Mouse (Mus musculus) embryonic stem cell, embryonic (primary cell): ENCODE measurements around the gene Acaca.

Experiments
- CTCF ChIA-PET, 4 experiments: fragments of 300-600 bp in 2 of 4; fragments of 350-600 bp in 2 of 4; sonication (Branson Sonifier 250); formaldehyde crosslinking; loops; one replicate each; lab custom pipeline; 2022; ENCODE audit warnings: inconsistent platforms in 2 of 4; lab: Charles Lee
- POLR2A ChIA-PET, 4 experiments: fragments of 300-600 bp in 2 of 4; fragments of 350-600 bp in 2 of 4; sonication (Branson Sonifier 250); formaldehyde crosslinking; loops; one replicate each; lab custom pipeline; 2022; ENCODE audit warnings: antibody characterized with exemption in 4 of 4, inconsistent platforms in 1 of 4; lab: Charles Lee

Gene Acaca

DNA sequence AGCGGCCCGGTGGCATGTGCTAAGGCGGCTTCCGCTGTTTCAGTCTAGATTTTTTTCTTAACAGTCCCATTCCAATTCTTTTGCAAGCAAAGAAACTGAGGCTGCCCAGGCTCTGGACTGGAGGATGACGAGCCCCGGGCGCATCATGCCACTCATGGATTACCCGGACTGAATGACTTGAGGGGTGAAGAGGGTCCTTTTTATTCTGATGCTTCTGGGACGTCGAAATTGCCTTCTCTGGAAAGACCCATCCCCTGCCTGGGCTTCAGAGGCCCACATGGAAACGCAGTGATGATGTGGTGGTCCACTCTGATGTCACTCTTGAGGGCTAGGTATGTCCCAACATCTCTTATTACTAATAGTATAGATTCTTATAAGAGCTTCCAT lies 320 bp downstream of the Acaca start:
- ChIA-PET POLR2A (interaction anchor here (0.6 to 8.7 kb wide), 11 partner anchors 8 to 689 kb away, joined by 3 to 55 read pairs (median 3); no protein-coding TSS in a partner anchor), CTCF (interaction anchor here in 1 of 4 experiments (0.7 kb wide), 1 partner anchor 50 kb away, joined by 3 read pairs; no protein-coding TSS in a partner anchor)

DNA sequence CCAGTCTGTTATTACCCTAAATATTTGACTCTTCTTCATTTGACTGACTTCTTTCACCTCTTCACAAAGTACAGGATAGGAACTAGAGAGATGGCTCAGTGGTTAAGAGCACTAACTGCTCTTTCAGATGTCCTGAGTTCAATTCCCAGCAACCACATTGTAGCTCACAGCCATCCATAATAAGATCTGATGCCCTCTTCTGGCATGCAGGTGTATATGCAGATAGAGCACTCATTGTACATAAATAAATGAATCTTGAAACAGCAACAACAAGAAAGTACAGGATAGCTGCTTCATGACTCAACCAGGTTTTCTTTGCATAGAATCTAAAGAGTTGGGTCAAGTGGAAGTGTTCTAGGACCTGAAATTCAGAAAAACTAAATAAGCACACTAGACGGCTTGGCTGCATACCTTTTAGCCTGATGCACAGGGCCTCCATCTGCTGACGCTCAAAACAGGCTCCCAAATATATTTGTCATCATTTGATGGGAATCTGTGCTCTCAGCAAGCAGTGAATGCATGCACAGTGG lies 4.9 kb downstream of the Acaca start:
- POLR2A ChIA-PET = interaction anchor here in 3 of 4 experiments (0.5 to 1.5 kb wide), 9 partner anchors 9 to 122 kb away, joined by 3 to 6 read pairs (median 3); no protein-coding TSS in a partner anchor
- CTCF ChIA-PET = interaction anchor here (0.6 to 2.0 kb wide), 15 partner anchors 10 to 1367 kb away, joined by 3 to 7 read pairs (median 4); partner anchors contain the start of gene Ddx52 (in 1 of the 4)

DNA sequence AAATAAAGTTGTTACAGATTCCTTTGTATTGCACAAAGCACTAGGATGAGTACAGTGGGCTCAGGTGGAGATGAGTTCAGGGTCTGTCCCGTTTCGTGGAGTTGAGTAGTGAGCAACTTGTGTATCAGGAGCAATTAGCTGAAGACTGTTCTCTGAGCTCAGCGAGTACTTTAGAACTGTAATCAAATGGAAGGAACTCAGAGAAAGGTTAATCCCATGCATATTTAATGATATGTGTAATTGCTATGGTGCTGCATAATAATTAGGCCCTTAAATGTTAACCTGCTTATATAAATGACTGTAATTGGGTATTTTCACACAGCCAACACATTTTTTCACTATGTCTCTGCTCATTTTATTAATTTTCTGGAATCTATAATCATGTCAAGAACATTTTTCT lies 7.0 kb downstream of the Acaca start:
- CTCF ChIA-PET = interaction anchor here in 2 of 4 experiments (0.6 to 1.1 kb wide), 2 partner anchors 9 to 566 kb away, joined by 3 read pairs; no protein-coding TSS in a partner anchor
- POLR2A ChIA-PET = interaction anchor here in 1 of 4 experiments (0.6 kb wide), 1 partner anchor 75 kb away, joined by 3 read pairs; no protein-coding TSS in a partner anchor

DNA sequence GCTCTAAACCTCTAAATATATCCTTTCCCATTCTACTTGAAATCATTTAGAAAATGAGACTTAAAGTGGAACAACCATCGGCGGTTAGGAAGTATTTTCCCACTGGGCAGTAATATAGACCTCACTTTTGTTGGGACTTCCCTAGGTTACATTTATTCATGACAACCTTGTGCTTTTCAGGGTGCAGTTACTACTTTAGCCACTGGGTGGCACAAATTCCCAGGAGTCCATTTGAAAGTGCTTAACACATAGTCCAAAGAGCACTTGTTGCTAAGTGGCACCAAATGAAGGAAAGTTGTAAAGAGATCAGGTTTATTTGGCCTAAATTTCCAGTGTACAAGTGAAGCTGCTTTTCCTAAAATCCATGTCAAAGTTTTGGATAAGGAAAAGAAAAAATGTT lies 12.3 kb downstream of the Acaca start:
- ChIA-PET POLR2A (no interaction called here), CTCF (interaction anchor here in 2 of 4 experiments (1.1 to 1.7 kb wide), 3 partner anchors 8 to 14 kb away, joined by 3 to 5 read pairs (median 3); no protein-coding TSS in a partner anchor)

DNA sequence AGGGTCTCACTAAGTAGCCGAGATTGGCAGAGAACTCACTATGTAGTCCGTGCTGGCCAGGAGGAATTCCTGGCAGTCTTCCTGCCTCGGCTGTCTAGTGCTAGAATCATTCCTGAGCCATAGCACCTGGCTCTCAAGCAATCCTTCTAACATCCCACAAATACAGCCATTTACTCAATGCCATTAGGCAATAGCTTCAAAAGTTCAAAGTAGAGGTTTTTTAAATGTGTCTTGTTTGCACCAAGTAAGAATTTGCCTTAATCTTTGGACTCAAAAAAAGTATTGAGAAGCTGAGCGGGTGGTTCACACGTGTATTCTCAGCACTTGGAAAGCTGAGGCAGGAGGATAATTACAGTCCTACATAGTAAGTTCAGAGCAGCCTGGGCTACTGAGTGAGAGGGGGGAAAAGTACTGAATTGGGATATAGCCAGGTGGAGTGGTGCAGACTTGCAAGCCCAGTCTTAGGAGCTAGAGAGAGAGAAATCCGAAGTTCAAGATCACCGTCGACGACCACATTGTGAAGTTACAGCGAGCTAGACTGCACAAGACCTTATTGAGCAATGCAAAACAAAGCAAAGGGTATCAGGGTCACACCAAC lies 15.8 kb downstream of the Acaca start:
- ChIA-PET CTCF (interaction anchor here in 3 of 4 experiments (0.5 to 1.0 kb wide), 3 partner anchors 9 to 205 kb away, joined by 3 to 5 read pairs (median 3); no protein-coding TSS in a partner anchor), POLR2A (no interaction called here)

DNA sequence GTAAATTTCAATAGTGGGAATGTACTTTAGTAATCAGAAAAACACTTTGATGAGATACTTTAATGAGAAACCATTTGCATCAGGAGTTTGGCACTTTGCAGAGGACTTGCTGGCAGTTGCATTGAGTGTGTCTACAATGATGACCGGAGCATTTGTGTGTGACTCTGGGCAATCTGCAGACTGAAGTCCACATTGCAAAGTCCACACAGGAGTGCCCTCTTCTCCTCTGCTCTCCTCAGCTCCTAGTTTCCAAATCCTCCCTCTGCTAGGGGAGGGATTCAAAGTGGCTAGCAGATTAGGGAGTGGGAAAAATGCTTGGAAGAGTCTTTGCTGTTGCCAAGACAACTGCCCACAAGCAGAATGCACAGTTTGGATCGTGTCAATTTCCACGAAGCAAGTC lies 16.6 kb downstream of the Acaca start:
- CTCF ChIA-PET = interaction anchor here in 2 of 4 experiments (0.7 to 1.0 kb wide), 2 partner anchors 10 to 34 kb away, joined by 3 read pairs; no protein-coding TSS in a partner anchor
- POLR2A ChIA-PET = interaction anchor here in 1 of 4 experiments (1.0 kb wide), 1 partner anchor 7 kb away, joined by 4 read pairs; no protein-coding TSS in a partner anchor

DNA sequence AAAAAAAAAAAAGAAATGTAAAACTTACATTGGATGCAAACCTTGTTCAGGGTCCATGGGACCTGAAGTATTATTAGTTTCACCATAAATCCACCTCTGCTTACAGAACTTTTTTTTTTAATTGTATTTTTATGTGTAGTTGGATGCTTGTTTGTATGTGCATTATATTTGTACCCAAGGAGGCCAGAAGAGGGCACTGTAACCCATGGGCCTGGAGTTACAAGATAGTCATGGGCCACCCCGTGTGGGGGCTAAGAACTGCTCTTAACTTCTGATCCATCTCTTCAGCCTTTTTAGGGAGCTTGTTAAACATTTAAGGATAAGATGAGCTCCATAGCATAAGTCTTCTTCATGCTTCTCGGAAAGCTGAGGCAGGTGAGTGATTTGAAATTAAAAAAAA lies 21.4 kb downstream of the Acaca start:
- ChIA-PET CTCF (interaction anchor here in 1 of 4 experiments (1.1 to 1.6 kb wide), 2 partner anchors 28 to 120 kb away, joined by 3 to 4 read pairs; no protein-coding TSS in a partner anchor), POLR2A (interaction anchor here in 1 of 4 experiments (0.5 kb wide), 1 partner anchor 19 kb away, joined by 3 read pairs; no protein-coding TSS in a partner anchor)

DNA sequence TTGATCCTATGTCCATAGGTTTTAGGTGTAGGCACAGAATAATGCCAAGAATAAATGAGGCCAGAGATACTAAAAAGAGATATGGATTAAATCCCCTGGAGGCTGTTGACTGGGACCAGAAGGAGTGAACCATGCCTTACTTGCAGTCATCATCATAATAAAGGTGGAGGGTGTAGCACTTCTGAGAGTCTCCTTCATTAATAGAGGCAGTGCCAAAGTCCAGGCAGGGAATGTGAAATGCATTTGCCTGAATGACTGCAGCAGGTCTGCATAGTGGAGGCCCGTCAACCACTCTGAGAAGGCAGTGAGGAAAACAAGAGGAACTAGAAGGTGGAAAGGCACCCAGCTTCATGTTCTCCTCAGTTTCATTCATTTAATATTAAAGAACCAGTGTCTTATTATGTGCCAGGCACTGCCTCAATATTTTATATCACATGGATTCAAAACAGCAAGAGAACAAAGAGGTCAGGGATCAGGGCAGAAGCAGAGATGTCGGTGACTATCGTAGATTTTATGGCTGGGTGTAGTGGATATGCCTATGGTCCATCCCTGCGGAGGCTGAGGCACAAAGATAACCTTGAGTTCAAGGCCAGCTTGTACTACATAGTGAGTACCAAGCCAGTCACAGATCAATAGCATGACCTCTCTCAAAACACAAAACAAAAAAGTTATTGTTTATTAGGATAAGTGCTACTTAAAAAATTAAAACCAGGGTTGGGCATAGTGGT lies 27.2 kb downstream of the Acaca start:
- ChIA-PET POLR2A (interaction anchor here in 1 of 4 experiments (1.3 kb wide), 1 partner anchor 13 kb away, joined by 3 read pairs; no protein-coding TSS in a partner anchor), CTCF (interaction anchor here in 2 of 4 experiments (0.6 to 1.1 kb wide), 2 partner anchors 22 to 30 kb away, joined by 3 to 9 read pairs; no protein-coding TSS in a partner anchor)

DNA sequence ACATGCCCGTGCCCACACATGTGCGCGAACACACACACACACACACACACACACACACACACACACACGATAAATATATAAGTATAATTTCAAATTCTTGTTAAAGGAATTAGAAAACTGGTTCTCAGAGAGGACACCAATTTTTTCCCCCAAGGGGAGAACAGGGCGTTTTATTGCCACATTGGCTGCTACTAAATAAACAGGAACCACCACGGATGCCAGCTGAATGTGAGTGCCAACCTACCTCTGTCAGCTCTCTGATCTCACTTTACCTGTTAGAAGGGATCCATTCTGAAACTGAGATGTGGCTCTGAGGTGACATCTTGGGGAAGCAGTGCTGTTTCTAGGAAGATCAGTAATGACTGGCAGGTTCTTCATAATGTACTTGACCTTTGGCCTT lies 34.7 kb downstream of the Acaca start:
- ChIA-PET POLR2A (interaction anchor here in 1 of 4 experiments (0.7 kb wide), 1 partner anchor 10 kb away, joined by 3 read pairs; no protein-coding TSS in a partner anchor), CTCF (no interaction called here)

DNA sequence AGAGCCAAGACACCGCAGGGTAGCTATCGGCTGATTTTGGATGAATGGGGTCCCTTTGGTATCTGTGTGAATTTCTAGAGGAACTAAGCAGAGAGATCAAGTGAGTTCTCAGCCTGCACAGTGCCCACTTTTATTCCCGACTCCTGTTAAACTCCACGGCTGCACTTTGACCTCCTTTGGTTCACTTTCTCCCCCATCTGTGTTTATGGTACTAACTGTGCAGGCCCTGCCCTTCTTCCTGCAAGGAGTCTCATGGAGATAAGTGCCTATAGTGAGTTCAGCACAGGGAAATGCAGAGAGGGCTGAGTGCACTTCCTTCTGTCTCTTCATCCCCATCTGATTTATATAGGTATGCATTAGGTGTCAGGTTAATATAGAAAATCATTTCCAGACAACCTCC lies 35.1 kb downstream of the Acaca start:
- POLR2A ChIA-PET = interaction anchor here in 1 of 4 experiments (0.7 kb wide), 1 partner anchor 10 kb away, joined by 3 read pairs; no protein-coding TSS in a partner anchor
- CTCF ChIA-PET = no interaction called here

DNA sequence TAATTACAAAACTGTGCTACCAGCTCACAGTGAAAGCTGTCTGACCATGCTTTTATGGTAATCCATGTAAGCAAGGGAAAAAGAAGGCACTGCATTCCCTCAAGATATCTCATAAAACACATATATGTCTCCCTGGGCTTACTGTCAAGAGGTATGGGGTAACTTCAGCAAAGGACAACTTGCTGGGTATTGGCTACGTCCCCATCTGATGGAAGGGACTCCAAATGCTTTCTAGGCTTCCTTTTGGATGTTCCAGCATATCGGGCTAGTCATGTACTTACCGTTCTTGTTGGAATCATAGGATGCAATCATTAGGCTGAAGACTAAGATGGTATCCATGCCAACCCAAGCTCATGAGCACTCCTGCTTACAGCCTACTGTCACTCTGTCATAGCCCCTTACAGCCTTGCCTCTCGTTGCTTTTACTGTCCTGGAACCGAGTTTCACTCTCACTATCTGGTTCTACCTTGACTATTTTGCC lies 37.6 kb downstream of the Acaca start, which contains the start of gene Gm11437:
Gene Gm11437 (minus strand): TSS at position 431 of the 481 bp plus-strand sequence.
- POLR2A ChIA-PET = interaction anchor here in 2 of 4 experiments (0.5 to 1.6 kb wide), 3 partner anchors 9 to 39 kb away, joined by 3 to 6 read pairs (median 4); no protein-coding TSS in a partner anchor
- CTCF ChIA-PET = no interaction called here

DNA sequence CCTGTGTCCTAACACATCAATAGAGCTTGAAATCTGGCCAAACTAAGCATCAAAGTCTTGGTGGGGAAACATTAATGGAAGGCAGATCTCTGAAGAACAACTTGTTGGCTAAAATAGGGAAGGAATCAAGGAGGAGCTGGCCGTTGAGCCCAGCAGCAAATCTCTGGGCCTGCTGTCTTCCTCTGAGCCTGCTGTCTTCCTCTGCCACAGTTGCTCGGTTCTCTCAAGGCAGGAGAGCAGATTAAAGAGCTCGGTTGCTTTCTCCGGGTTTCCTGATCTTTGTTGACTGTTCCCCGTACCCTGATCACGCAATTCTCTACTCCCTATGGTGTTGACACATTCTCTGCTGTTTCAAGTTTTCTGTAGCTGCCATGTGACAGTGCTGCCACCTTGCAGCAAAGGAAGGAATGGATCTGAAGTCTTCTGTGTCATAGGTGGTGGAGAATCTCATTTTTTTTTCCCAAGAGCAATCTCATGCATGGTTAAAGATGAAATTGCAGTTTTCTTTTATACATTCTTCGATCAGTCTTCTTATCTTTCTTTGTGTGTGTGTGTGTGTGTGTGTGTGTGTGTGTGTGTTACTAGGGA lies 39.3 kb downstream of the Acaca start:
- ChIA-PET POLR2A (interaction anchor here (0.6 to 1.5 kb wide), 4 partner anchors 11 to 910 kb away, joined by 3 to 6 read pairs (median 4); no protein-coding TSS in a partner anchor), CTCF (interaction anchor here in 2 of 4 experiments (0.5 to 1.3 kb wide), 3 partner anchors 10 to 1726 kb away, joined by 3 to 8 read pairs (median 3); no protein-coding TSS in a partner anchor)

DNA sequence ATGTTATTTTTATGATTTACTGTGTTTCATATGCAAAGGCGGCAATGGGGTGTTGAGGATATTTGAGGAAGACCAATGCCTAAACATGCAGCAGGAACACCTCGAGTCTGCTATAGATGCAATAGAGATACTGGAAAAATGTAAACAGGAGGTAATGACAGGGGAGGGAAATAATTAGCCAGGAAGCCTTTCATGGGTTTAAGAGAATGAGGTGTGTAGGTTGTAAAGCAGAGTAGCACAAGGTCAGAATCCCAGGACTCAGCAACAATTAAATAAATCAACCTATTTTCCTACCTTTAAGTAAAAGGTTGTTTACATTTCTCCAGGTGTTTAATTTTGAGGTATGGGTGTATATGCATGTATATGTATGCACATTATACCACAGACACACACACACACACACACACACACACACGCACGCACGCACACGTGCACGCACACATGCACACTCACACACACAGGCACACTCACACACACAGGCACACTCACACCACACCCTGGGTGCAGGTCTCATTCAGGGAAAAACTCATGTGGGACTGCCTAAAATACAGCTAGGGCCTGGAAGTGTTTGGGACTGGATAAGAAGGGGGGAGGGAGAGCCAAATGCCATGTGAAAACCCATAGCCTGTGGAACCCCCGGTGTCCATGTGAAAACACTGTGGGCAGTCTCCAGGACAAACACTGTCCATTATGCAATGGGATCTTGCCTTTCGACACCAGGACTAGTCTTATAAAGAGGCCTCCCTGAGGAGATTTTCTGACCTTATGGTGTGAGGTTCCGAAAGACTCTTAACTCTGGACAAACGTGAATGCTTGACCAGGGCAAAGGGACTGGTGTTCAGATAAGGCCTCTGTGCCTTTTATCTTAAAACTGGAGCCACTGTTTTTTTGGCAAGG lies 43.3 kb downstream of the Acaca start:
- POLR2A ChIA-PET = interaction anchor here in 1 of 4 experiments (0.7 to 1.0 kb wide), 2 partner anchors 10 to 118 kb away, joined by 3 to 4 read pairs; no protein-coding TSS in a partner anchor
- CTCF ChIA-PET = no interaction called here

DNA sequence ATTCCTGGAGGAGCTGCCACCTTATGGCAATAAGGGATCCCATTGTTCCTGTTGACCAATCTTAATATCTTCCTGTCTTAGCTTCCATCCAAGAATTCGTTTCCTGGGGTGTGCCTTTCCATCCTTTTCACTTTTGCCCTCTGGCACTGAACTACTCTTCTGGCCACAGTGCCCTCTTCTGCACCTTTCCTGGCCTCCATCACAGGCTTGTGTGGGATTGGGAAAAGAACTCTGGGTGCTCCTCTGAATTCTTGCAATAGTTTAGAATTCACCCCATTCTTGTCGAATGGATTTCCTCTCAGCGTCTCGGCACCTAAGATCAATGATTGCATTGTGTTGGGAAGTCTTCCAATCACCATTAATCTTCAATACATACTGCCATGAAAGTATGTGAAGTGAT lies 49.1 kb downstream of the Acaca start:
- CTCF ChIA-PET = interaction anchor here (0.6 to 1.2 kb wide), 10 partner anchors 10 to 639 kb away, joined by 3 to 8 read pairs (median 3); partner anchors contain the start of gene Aatf (in 1 of the 4)
- POLR2A ChIA-PET = interaction anchor here in 3 of 4 experiments (0.6 to 2.5 kb wide), 18 partner anchors 11 to 641 kb away, joined by 3 to 9 read pairs (median 3); partner anchors contain the start of genes Aatf (in 1 of the 3) and Mrm1 (in 1 of the 3)

DNA sequence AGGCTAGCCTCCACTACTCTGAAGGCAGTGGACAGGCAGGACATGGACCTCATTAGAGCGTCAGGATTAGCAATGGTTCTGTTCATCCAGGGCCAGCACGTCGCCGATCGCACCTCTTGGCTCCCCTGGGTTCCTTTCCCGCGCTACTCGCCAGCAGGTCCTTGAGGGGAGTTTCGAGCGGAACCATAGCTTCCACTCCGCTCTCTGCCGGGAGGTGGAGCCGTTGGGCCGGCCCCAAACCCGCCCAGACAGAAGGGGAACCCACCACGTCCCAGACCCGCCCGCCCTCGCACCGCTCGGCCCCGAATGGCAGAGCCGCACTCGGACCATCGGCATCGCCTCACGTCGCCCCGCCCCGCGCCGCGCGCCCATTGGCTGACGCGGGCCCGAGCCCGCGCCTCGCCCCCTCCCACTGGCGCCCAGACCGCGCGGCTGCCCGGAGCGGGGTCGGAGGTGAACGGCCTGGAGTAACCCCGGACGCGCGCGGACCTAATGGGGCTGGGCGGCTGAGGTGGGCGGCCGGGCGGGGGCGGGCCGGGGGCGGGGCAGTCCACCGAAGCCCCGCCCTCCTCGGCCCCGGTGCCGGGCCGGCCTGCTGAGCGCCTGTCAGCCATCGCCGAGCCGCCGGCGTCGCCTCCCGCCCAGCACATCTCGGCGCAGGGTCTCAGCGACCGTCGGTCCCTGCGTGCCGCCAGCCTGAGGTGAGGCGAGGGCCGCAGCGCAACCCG lies 49.9 kb downstream of the Acaca start:
- CTCF ChIA-PET = interaction anchor here (0.5 to 1.5 kb wide), 15 partner anchors 11 to 685 kb away, joined by 3 to 13 read pairs (median 3); partner anchors contain the start of genes Aatf (in 1 of the 4), Acaca (in 1 of the 4) and Tada2a (in 1 of the 4)
- POLR2A ChIA-PET = interaction anchor here in 3 of 4 experiments (0.6 to 2.5 kb wide), 22 partner anchors 10 to 640 kb away, joined by 3 to 9 read pairs (median 3); partner anchors contain the start of genes Aatf (in 1 of the 3), Acaca (in 1 of the 3), Ddx52 (in 1 of the 3) and Mrm1 (in 1 of the 3)
